In the genomic region with DNA sequence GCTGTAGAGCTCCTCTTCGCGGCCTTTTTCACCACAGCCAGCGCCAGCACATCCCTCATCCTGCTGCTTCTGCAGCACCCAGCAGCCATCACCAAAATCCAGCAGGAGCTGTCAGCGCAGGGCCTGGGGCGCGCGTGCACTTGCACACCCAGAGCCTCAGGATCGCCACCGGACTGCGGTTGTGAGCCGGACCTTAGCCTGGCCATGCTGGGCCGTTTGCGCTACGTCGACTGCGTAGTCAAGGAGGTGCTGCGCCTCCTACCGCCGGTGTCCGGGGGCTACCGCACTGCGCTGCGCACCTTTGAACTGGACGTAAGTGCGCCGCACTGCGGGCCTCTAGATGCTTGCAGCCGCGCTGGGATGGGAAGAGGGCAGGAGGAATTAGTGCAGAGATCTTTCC, we compare ENCODE assay signal across 10 mouse cellular contexts. TPM values are rescaled to one million over a fixed set of nuclear protein-coding genes. Genes with fewer than 3 reads are reported as not detected.
DNase-seq lines count a peak whose midpoint lies in the region; ATAC-seq and TF ChIP-seq lines count a peak whose summit lies in the region.
"Had no signal": no experiment of that assay in that cellular context is flagged by ENCODE, and none has a peak within 500 bp of the region (broad histone marks: within the 10 kb centered on the region; RNA-seq: fewer than 3 reads in every experiment).

No protein-coding gene starts in this region.

- no peaks in the 10 kb centered on the region for H3K27me3 ChIP-seq in testis, adult 2 months (ENCODE audit: control insufficient read depth, insufficient read depth, low read length)
- H3K27me3 ChIP-seq in liver, embryonic 12.5 days (replicated peaks) = peaks cover 100% of the 10 kb centered on the region

- no peak overlapping the region for H3K4me3 ChIP-seq in gastrocnemius, adult 2 months
- H3K4me3 ChIP-seq in testis, adult 2 months (ENCODE audit: control insufficient read depth, low read depth, low read length) = peak overlapping the region; percentile 3; the same call in 1 of the 2 replicates
- H3K4me3 ChIP-seq in liver, embryonic 12.5 days = no peak overlapping the region

- 15% methylated on average over 29 of the region's 29 CpGs for WGBS in liver, embryonic 12.5 days (ENCODE audit: insufficient replicate concordance)

- no peaks in the 10 kb centered on the region for H3K9me3 ChIP-seq in liver, embryonic 12.5 days (replicated peaks)

- no peak overlapping the region for H3K9ac ChIP-seq in liver, embryonic 12.5 days

- no peaks in the 10 kb centered on the region for H3K36me3 ChIP-seq in testis, adult 2 months (ENCODE audit: control insufficient read depth, insufficient read depth, low read length)
- H3K36me3 ChIP-seq in liver, embryonic 12.5 days = peaks cover 6% of the 10 kb centered on the region

- no peak for TF ChIP-seq POLR2A in testis, adult 2 months (IDR thresholded peaks at IDR 0.05; ENCODE audit: control insufficient read depth, low read depth, low read length)

- peaks cover 8% of the 10 kb centered on the region for H3K4me1 ChIP-seq in testis, adult 2 months (ENCODE audit: control insufficient read depth, insufficient read depth, low read length)
- H3K4me1 ChIP-seq in liver, embryonic 12.5 days = 0 out of 2 replicates have a peak, but pooled peaks cover 9% of the 10 kb centered on the region

- H3K4me2 ChIP-seq in liver, embryonic 12.5 days = peak overlapping the region; percentile 31; the same call in 1 of the 2 replicates

- no peak for DNase-seq in gastrocnemius, adult 2 months
- no peak for DNase-seq in gastrocnemius, adult 18-20 months (ENCODE audit: low spot score)
- no peak for DNase-seq in testis, postnatal 10 days (ENCODE audit: low spot score)
- peak; percentile 36 for DNase-seq in testis, postnatal 14 days (ENCODE audit: low spot score)
- no peak for DNase-seq in left cerebral cortex, postnatal 25 days (ENCODE audit: low spot score in 2 of 2)
- no peak for DNase-seq in urinary bladder, postnatal 4 days (ENCODE audit: low spot score in 2 of 2)
- DNase-seq: cerebellum, adult 8-10 months had no signal

- intact Hi-C loops in gastrocnemius, adult 2 months (cut with DNase I) = no loop called here
- intact Hi-C loops in left cerebral cortex, postnatal 25 days (cut with DNase I) = no loop called here

- TF ChIP-seq CTCF in gastrocnemius, adult 2 months (IDR thresholded peaks at IDR 0.05) = peak; percentile 21; the same call in 1 of the 2 replicates
- no peak for TF ChIP-seq CTCF in testis, adult 2 months (IDR thresholded peaks at IDR 0.05; ENCODE audit: control insufficient read depth, insufficient read depth, insufficient replicate concordance, low read depth, low read length)

- H3K27ac ChIP-seq in gastrocnemius, adult 2 months = no peak overlapping the region
- no peak overlapping the region for H3K27ac ChIP-seq in testis, adult 2 months (ENCODE audit: control insufficient read depth, insufficient read depth, low read depth, low read length)
- H3K27ac ChIP-seq in liver, embryonic 12.5 days = no peak overlapping the region

- no peak for ATAC-seq in liver, embryonic 12.5 days

RNA-seq across cellular contexts. Expression of a gene that starts 5.3 kb away (rescaled TPM):
- total RNA-seq in gastrocnemius, adult 2 months (2021) = under 1 TPM in 1 of 2 experiments, not detected in 1; 0.13 TPM
- total RNA-seq in gastrocnemius, adult 18-20 months (2021) = not detected
- polyA plus RNA-seq in testis, adult 2 months (2012; rRNA removed) = not detected in 2 replicates
- polyA plus RNA-seq in liver, embryonic 12.5 days (2016; fragmentation: Nextera tagmentation; extraction: Ambion mirVana) = not detected in 2 replicates
- under 1 TPM in 1 of 2 experiments, not detected in 1; 0.21 TPM for total RNA-seq in left cerebral cortex, postnatal 25 days (2021)
- polyA plus RNA-seq: liver, embryonic 16.5 days had no signal

RNA-seq across cellular contexts. Expression of a gene that starts 6.9 kb away (rescaled TPM):
- under 1 TPM; 0.18 to 0.36 TPM for total RNA-seq in gastrocnemius, adult 2 months (2021)
- not detected for total RNA-seq in gastrocnemius, adult 18-20 months (2021)
- polyA plus RNA-seq in testis, adult 2 months (2012; rRNA removed) = 1.8 and 1.9 TPM in 2 replicates
- polyA plus RNA-seq in liver, embryonic 12.5 days (2016; fragmentation: Nextera tagmentation; extraction: Ambion mirVana) = 0.14 TPM in 1 of 2 replicates, not detected in the other
- under 1 TPM in 1 of 2 experiments, not detected in 1; 0.25 TPM for total RNA-seq in left cerebral cortex, postnatal 25 days (2021)
- polyA plus RNA-seq: liver, embryonic 16.5 days had no signal
